Mouse (Mus musculus): ENCODE measurements around the gene Ren1. TPM values are rescaled to one million over a fixed set of nuclear protein-coding genes. Genes with fewer than 3 reads are reported as not detected.
"Not testable (repeated sequence)": the region's sequence is repeated elsewhere in the genome, so short reads cannot be mapped to it uniquely, and the experiment has no call there.

Gene Ren1
- 1 to 10 TPM; 3.1 to 6.9 TPM for total RNA-seq (2021)
- long read RNA-seq, experiment 1, partial matches to known transcripts = 0 of 2 reads
- long read RNA-seq, experiment 1, other reads (novel, unspliced or antisense) = 1 of 2 reads
- long read RNA-seq, experiment 2, partial matches to known transcripts = 1 of 6 reads
- long read RNA-seq, experiment 2, other reads (novel, unspliced or antisense) = 2 of 6 reads

GRCm38 (mm10) chr1:133350210-133350609, at the start of gene Ren1:
Ren1 (plus strand) TSS chr1:133350510.
- no peak for DNase-seq

- peak; percentile 87 to 88 for DNase-seq
Measured at GRCm38 (mm10) chr1:133302540-133302939, 47.8 kb upstream of the Ren1 start.

GRCm38 (mm10) chr1:133306842-133307241, 43.5 kb upstream of the Ren1 start:
- DNase-seq = peak; percentile 86 to 91

GRCm38 (mm10) chr1:133307318-133307717, 43.0 kb upstream of the Ren1 start:
- DNase-seq = peak in 1 of 2 experiments; percentile 33

- DNase-seq = no peak
Measured at GRCm38 (mm10) chr1:133309652-133310267, 40.5 kb upstream of the Ren1 start, which contains the start of gene Golt1a. Golt1a (plus strand) TSS chr1:133309800.

- no peak for DNase-seq
Measured at GRCm38 (mm10) chr1:133311240-133311639, 39.1 kb upstream of the Ren1 start.

GRCm38 (mm10) chr1:133311946-133312345, 38.4 kb upstream of the Ren1 start:
- DNase-seq = no peak

GRCm38 (mm10) chr1:133314364-133314763, 35.9 kb upstream of the Ren1 start:
- peak; percentile 71 to 86 for DNase-seq

GRCm38 (mm10) chr1:133315775-133316174, 34.5 kb upstream of the Ren1 start:
- DNase-seq = peak; percentile 37 to 39

GRCm38 (mm10) chr1:133316577-133316976, 33.7 kb upstream of the Ren1 start:
- DNase-seq = no peak

- no peak for DNase-seq
Measured at GRCm38 (mm10) chr1:133317149-133317548, 33.2 kb upstream of the Ren1 start.

GRCm38 (mm10) chr1:133321267-133321925, 28.9 kb upstream of the Ren1 start, which contains the start of gene Kiss1:
Kiss1 (plus strand) TSS chr1:133321875.
- peak in 1 of 2 experiments; percentile 50 for DNase-seq

- DNase-seq = no peak
Measured at GRCm38 (mm10) chr1:133323333-133323732, 27.0 kb upstream of the Ren1 start.

- no peak for DNase-seq
Measured at GRCm38 (mm10) chr1:133325951-133326350, 24.4 kb upstream of the Ren1 start.

- no peak for DNase-seq
Measured at GRCm38 (mm10) chr1:133327094-133327493, 23.2 kb upstream of the Ren1 start.

GRCm38 (mm10) chr1:133328299-133328795, 22.0 kb upstream of the Ren1 start:
- DNase-seq = no peak

- DNase-seq = peak in 1 of 2 experiments; percentile 18
Measured at GRCm38 (mm10) chr1:133328896-133329637, 21.2 kb upstream of the Ren1 start.

- no peak for DNase-seq
Measured at GRCm38 (mm10) chr1:133329638-133329964, 20.7 kb upstream of the Ren1 start.

GRCm38 (mm10) chr1:133331142-133331541, 19.2 kb upstream of the Ren1 start:
- peak in 1 of 2 experiments; percentile 41 for DNase-seq

- DNase-seq = no peak
Measured at GRCm38 (mm10) chr1:133332656-133333430, 17.5 kb upstream of the Ren1 start.

GRCm38 (mm10) chr1:133333937-133334336, 16.4 kb upstream of the Ren1 start:
- DNase-seq = no peak

GRCm38 (mm10) chr1:133340403-133340802, 9.9 kb upstream of the Ren1 start:
- not testable (repeated sequence) for DNase-seq

Data from adrenal gland, postnatal 36 days (tissue).